Mouse (Mus musculus): ENCODE data around the gene Il11ra1. TPM values are rescaled to one million over a fixed set of nuclear protein-coding genes. Genes with fewer than 3 reads are reported as not detected.
A peak's percentile ranks its signal among the peaks of the same experiment; 100 is the strongest.

The Il11ra1 gene
- polyA plus RNA-seq, 1 experiment from 2014 or later = 55.2 TPM

DNA sequence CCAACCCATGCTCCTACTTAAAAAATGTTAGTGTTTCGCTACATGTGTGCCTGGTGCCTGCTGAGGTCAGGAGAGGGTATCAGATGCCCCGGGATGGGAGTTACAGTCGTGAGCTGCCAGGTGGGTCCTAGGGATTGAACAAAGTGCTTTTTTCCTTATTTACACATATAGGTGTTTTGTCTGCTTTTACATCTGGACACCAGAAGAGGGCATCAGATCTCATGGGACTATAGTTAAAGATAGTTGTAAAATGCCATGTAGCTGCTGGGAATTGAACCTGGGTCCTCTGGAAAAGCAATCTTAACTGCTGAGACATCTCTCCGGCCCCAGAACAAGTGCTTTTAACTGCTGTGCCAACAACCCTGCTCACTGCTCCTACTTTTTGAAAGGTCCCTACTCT lies 10.4 kb downstream of the Il11ra1 start:
- H3K9me3 ChIP-seq (ENCODE audit: control insufficient read depth, low read length) = no peaks in the 10 kb centered on the region
- ATAC-seq (ENCODE audit: low FRiP score) (no peak), DNase-seq (ENCODE audit: low spot score, missing footprints) (peak; percentile 44)
- WGBS = 69% methylated on average over 4 of the region's 4 CpGs
- no peak overlapping the region for H3K4me3 ChIP-seq (ENCODE audit: low read depth, low read length)
- no peak overlapping the region for H3K9ac ChIP-seq (ENCODE audit: low read length)
- H3K4me2 ChIP-seq = no peak overlapping the region
- H3K36me3 ChIP-seq (ENCODE audit: control insufficient read depth, insufficient read depth, low read length) = no peaks in the 10 kb centered on the region
- no peak overlapping the region for H3K27ac ChIP-seq (ENCODE audit: low read depth, low read length)
- H3K4me1 ChIP-seq (ENCODE audit: control insufficient read depth, insufficient read depth, low read length) = peaks cover 39% of the 10 kb centered on the region
- H3K27me3 ChIP-seq (ENCODE audit: control insufficient read depth, insufficient read depth, low read length) = peaks cover 2% of the 10 kb centered on the region; the same call in 1 of the 2 replicates

DNA sequence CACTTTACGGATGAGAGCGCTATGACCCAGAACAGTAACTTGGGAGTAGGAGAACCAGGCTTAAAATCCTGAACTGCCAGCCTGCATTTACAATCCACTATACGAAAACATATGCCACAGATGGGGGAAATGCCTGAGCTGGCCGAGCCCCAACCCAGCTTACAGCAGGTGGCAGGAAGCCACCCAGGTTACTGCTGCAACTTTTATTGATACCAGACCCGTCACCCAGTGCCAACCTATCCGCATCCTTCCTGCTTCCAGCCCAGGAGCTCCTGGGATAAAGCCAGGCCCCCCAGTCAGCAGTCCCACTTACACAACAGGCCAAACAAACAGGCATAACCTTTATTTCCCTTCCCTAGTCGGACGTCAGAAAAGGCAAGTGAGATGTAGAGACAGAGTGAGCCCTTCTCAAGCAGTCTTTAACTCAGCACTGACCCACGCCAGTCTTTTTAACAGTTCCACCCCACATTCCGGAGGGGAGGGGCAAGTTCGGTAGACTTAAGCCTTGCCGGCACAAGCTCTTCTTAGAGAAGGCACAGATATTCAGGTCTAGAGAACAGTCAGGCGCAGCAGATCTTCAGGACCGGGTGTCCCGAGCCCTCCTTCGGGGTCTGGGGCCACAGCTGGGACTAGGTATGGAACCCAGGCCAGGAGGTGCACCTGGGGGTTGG lies 12.1 kb downstream of the Il11ra1 start:
- Histone ChIP-seq H3K9ac (ENCODE audit: low read length) (peak overlapping the region; percentile 14; the same call in 1 of the 2 replicates), H3K4me3 (ENCODE audit: low read depth, low read length) (peak overlapping the region; percentile 84), H3K4me1 (ENCODE audit: control insufficient read depth, insufficient read depth, low read length) (peaks cover 33% of the 10 kb centered on the region), H3K9me3 (ENCODE audit: control insufficient read depth, low read length) (no peaks in the 10 kb centered on the region), H3K27ac (ENCODE audit: low read depth, low read length) (no peak overlapping the region), H3K27me3 (ENCODE audit: control insufficient read depth, insufficient read depth, low read length) (no peaks in the 10 kb centered on the region), H3K36me3 (ENCODE audit: control insufficient read depth, insufficient read depth, low read length) (no peaks in the 10 kb centered on the region), H3K4me2 (peak overlapping the region; percentile 85)
- 80% methylated on average over 16 of the region's 16 CpGs for WGBS
- DNase-seq (ENCODE audit: low spot score, missing footprints) (peak; percentile 80), ATAC-seq (ENCODE audit: low FRiP score) (no peak)

- Histone ChIP-seq H3K4me3 (ENCODE audit: low read depth, low read length) (peak overlapping the region; percentile 84), H3K9me3 (ENCODE audit: control insufficient read depth, low read length) (no peaks in the 10 kb centered on the region), H3K4me2 (peak overlapping the region; percentile 85), H3K27me3 (ENCODE audit: control insufficient read depth, insufficient read depth, low read length) (no peaks in the 10 kb centered on the region), H3K9ac (ENCODE audit: low read length) (peak overlapping the region; percentile 97), H3K4me1 (ENCODE audit: control insufficient read depth, insufficient read depth, low read length) (peaks cover 25% of the 10 kb centered on the region), H3K36me3 (ENCODE audit: control insufficient read depth, insufficient read depth, low read length) (0 out of 2 replicates have a peak, but pooled peaks cover 3% of the 10 kb centered on the region), H3K27ac (ENCODE audit: low read depth, low read length) (peak overlapping the region; percentile 40; the same call in 1 of the 2 replicates)
- DNase-seq (ENCODE audit: low spot score, missing footprints) (peak; percentile 91), ATAC-seq (ENCODE audit: low FRiP score) (peak; percentile 14; the same call in 1 of the 2 replicates)
- WGBS = 45% methylated on average over 31 of the region's 31 CpGs
These were observed 12.8 kb downstream of the Il11ra1 start for GRCm38 (mm10) chr4:41712421-41713196.

- no peaks in the 10 kb centered on the region for H3K27me3 ChIP-seq (ENCODE audit: control insufficient read depth, insufficient read depth, low read length)
- WGBS = under 1% methylated on average over 61 of the region's 61 CpGs
- H3K4me1 ChIP-seq (ENCODE audit: control insufficient read depth, insufficient read depth, low read length) = peaks cover 22% of the 10 kb centered on the region
- no peaks in the 10 kb centered on the region for H3K9me3 ChIP-seq (ENCODE audit: control insufficient read depth, low read length)
- DNase-seq (ENCODE audit: low spot score, missing footprints) (peak; percentile 100), ATAC-seq (ENCODE audit: low FRiP score) (peak; percentile 82)
- peak within 1 kb of the TSS; percentile 40; the same call in 1 of the 2 replicates for H3K27ac ChIP-seq (ENCODE audit: low read depth, low read length)
- H3K9ac ChIP-seq (ENCODE audit: low read length) = peak within 1 kb of the TSS; percentile 97
- peak within 1 kb of the TSS; percentile 84 for H3K4me3 ChIP-seq (ENCODE audit: low read depth, low read length)
- 0 out of 2 replicates have a peak, but pooled peaks cover 3% of the 10 kb centered on the region for H3K36me3 ChIP-seq (ENCODE audit: control insufficient read depth, insufficient read depth, low read length)
- H3K4me2 ChIP-seq = peak within 1 kb of the TSS; percentile 85
These were observed 13.6 kb downstream of the Il11ra1 start, which contains the start of gene Rpp25l for GRCm38 (mm10) chr4:41713197-41714067. TSS of gene Rpp25l (minus strand) at chr4:41713534.

DNA sequence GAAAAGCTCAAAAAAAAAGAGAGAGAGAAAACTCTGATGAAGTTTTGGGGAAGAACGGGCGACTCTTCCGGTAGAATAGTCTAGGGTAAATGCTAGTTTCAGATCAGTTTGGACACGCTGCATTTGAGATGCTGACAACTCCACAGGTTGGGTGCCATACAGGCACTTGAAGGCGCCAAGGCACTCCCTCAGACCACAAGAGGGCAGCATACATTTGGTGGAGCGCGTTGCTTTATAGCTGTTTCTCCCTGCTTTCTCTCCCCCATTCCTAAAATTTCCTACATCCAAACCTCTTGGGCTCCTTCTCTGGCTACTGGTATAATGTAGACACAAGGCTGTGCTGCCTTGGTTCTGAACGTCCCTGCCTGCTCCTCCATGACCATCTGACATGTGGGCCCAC lies 14.5 kb downstream of the Il11ra1 start:
- H3K9me3 ChIP-seq (ENCODE audit: control insufficient read depth, low read length) = no peaks in the 10 kb centered on the region
- peak; percentile 94 for DNase-seq (ENCODE audit: low spot score, missing footprints)
- peaks cover 8% of the 10 kb centered on the region; the same call in 1 of the 2 replicates for H3K36me3 ChIP-seq (ENCODE audit: control insufficient read depth, insufficient read depth, low read length)
- WGBS = 12% methylated on average over 8 of the region's 8 CpGs
- H3K27me3 ChIP-seq (ENCODE audit: control insufficient read depth, insufficient read depth, low read length) = no peaks in the 10 kb centered on the region
- no peak for ATAC-seq (ENCODE audit: low FRiP score)
- no peak overlapping the region for H3K27ac ChIP-seq (ENCODE audit: low read depth, low read length)
- H3K4me1 ChIP-seq (ENCODE audit: control insufficient read depth, insufficient read depth, low read length) = peaks cover 22% of the 10 kb centered on the region
- H3K4me2 ChIP-seq = peak overlapping the region; percentile 85
- no peak overlapping the region for H3K9ac ChIP-seq (ENCODE audit: low read length)
- no peak overlapping the region; the same call in 1 of the 2 replicates for H3K4me3 ChIP-seq (ENCODE audit: low read depth, low read length)

DNA sequence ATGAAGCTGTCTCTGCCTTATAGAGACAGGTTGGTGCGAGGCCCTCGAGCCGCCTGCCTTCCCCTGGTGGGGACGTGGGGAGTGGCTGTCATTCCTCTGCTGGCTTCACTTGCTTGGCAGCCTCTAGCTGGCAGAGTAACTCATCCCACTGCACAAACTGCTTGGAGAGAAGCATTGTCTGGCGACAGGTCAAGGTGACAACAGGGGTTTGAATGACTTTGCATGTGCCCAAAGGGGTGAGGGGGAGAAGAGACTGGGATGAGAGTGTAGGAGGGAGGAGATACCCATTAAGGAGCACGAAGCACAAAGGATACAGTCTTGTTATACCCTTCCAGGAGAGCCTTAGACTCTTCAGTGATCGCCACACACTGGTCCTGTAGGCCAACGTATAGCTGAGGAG lies 15.3 kb downstream of the Il11ra1 start:
- no peaks in the 10 kb centered on the region for H3K27me3 ChIP-seq (ENCODE audit: control insufficient read depth, insufficient read depth, low read length)
- no peak overlapping the region for H3K4me2 ChIP-seq
- H3K9me3 ChIP-seq (ENCODE audit: control insufficient read depth, low read length) = no peaks in the 10 kb centered on the region
- DNase-seq (ENCODE audit: low spot score, missing footprints) (peak; percentile 82), ATAC-seq (ENCODE audit: low FRiP score) (no peak)
- peaks cover 22% of the 10 kb centered on the region for H3K4me1 ChIP-seq (ENCODE audit: control insufficient read depth, insufficient read depth, low read length)
- no peak overlapping the region for H3K27ac ChIP-seq (ENCODE audit: low read depth, low read length)
- WGBS = 81% methylated on average over 8 of the region's 8 CpGs
- no peak overlapping the region for H3K9ac ChIP-seq (ENCODE audit: low read length)
- H3K36me3 ChIP-seq (ENCODE audit: control insufficient read depth, insufficient read depth, low read length) = peaks cover 11% of the 10 kb centered on the region; the same call in 1 of the 2 replicates
- no peak overlapping the region for H3K4me3 ChIP-seq (ENCODE audit: low read depth, low read length)

- Histone ChIP-seq H3K4me1 (ENCODE audit: control insufficient read depth, insufficient read depth, low read length) (peaks cover 22% of the 10 kb centered on the region), H3K27me3 (ENCODE audit: control insufficient read depth, insufficient read depth, low read length) (no peaks in the 10 kb centered on the region), H3K9ac (ENCODE audit: low read length) (no peak overlapping the region), H3K4me3 (ENCODE audit: low read depth, low read length) (no peak overlapping the region), H3K4me2 (no peak overlapping the region), H3K27ac (ENCODE audit: low read depth, low read length) (no peak overlapping the region), H3K9me3 (ENCODE audit: control insufficient read depth, low read length) (no peaks in the 10 kb centered on the region), H3K36me3 (ENCODE audit: control insufficient read depth, insufficient read depth, low read length) (peaks cover 11% of the 10 kb centered on the region; the same call in 1 of the 2 replicates)
- WGBS = 88% methylated on average over 5 of the region's 5 CpGs
- DNase-seq (ENCODE audit: low spot score, missing footprints) = peak; percentile 85
- ATAC-seq (ENCODE audit: low FRiP score) = no peak
These were observed 15.8 kb downstream of the Il11ra1 start for GRCm38 (mm10) chr4:41715596-41715995.

DNA sequence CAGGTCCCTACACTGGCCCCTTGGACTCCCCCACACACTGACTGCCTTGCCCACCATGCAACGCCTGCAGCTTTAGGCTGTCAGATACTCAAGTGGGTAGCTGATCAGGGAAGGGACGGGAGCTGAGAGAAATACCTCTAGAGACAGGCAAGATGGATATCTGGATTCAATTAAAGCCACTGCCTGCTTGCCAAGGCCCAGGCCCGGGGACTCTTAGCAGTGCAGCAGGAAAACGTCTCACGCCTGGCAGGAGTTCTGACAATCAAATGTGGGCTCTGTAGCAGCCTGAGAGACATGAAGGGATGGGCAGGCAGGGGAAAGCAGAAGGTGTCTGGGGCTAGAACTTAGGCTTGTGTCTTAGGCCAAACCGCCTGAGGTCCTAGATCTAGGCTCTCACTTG lies 17.0 kb downstream of the Il11ra1 start:
- Histone ChIP-seq H3K4me1 (ENCODE audit: control insufficient read depth, insufficient read depth, low read length) (peaks cover 19% of the 10 kb centered on the region), H3K36me3 (ENCODE audit: control insufficient read depth, insufficient read depth, low read length) (peaks cover 11% of the 10 kb centered on the region; the same call in 1 of the 2 replicates), H3K9ac (ENCODE audit: low read length) (no peak overlapping the region), H3K4me3 (ENCODE audit: low read depth, low read length) (no peak overlapping the region), H3K4me2 (no peak overlapping the region), H3K27ac (ENCODE audit: low read depth, low read length) (no peak overlapping the region), H3K9me3 (ENCODE audit: control insufficient read depth, low read length) (no peaks in the 10 kb centered on the region), H3K27me3 (ENCODE audit: control insufficient read depth, insufficient read depth, low read length) (no peaks in the 10 kb centered on the region)
- DNase-seq (ENCODE audit: low spot score, missing footprints) (peak; percentile 77), ATAC-seq (ENCODE audit: low FRiP score) (no peak)
- 75% methylated on average over 6 of the region's 6 CpGs for WGBS

All from midbrain, embryonic 11.5 days (tissue).